ENCODE assay signal across 14 mouse cellular contexts in the genomic region with DNA sequence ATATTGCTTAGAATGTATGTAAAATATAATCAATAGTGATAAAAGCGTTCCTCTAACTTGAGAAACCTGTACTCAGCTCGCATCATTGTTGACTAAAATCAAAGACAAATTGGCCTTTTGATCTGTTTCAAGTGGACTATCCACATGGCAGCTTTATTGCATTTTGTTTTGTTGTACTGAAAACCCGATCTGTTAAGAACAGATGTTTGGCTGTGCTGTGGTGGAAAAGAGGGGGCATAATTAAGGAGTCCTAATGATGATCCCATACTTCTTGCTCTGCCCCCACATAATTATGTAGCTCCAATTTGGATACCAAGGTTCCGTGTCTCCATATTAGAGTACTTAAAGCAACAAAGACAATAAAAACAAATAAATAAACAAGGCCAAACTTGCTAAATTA.
"Had no signal": no experiment of that assay in that cellular context is flagged by ENCODE, and none has a peak within 500 bp of the region (broad histone marks: within the 10 kb centered on the region; RNA-seq: fewer than 3 reads in every experiment).

No protein-coding gene starts in this region.

- H3K9me3 ChIP-seq: liver, embryonic 13.5 days; midbrain, embryonic 12.5 days had no signal

- H3K4me3 ChIP-seq: layer of hippocampus, adult 2 months; liver, embryonic 13.5 days; midbrain, embryonic 12.5 days had no signal

- H3K4me1 ChIP-seq: liver, embryonic 13.5 days had no signal

- H3K4me2 ChIP-seq: liver, embryonic 13.5 days; midbrain, embryonic 12.5 days had no signal

- DNase-seq: kidney, adult 2 months; kidney, postnatal 25 days; layer of hippocampus, adult 9-11 months; liver, embryonic 13.5 days; lung, adult 2 months; lung, postnatal 14 days; thymus, adult 18-20 months; thymus, postnatal 14 days; thymus, postnatal 4 days had no signal

- H3K36me3 ChIP-seq: liver, embryonic 13.5 days; midbrain, embryonic 12.5 days had no signal

- H3K9ac ChIP-seq: liver, embryonic 13.5 days; midbrain, embryonic 12.5 days had no signal

- H3K27me3 ChIP-seq: liver, embryonic 13.5 days; midbrain, embryonic 12.5 days had no signal

- ATAC-seq: midbrain, embryonic 16.5 days had no signal

- H3K27ac ChIP-seq: kidney, postnatal 0 days; layer of hippocampus, adult 2 months; liver, embryonic 13.5 days; macrophage; midbrain, embryonic 12.5 days had no signal
